In the genomic region with DNA sequence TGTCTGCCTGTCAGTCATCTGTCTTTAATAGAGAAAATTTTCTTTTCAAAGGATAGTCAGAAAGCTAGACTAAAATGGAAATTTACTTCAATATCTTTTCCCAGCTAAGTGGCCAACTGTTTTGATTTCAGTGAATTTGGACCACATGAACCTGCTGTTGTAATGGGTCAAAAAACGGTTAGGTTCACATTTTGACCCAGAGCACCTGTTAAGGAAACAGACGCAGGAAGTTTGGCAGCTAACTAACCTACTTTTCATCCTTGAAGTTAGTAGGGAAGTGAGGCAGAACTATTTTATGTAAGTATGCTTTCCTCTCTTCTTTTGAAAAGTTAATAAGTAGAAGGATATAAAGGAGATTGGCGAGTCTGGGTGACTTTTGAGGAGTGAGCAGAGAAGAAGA, we compare ENCODE assay signal across 15 mouse cellular contexts.
DNase-seq lines count a peak whose midpoint lies in the region; ATAC-seq lines count a peak whose summit lies in the region.
"Had no signal": no experiment of that assay in that cellular context is flagged by ENCODE, and none has a peak within 500 bp of the region (broad histone marks: within the 10 kb centered on the region; RNA-seq: fewer than 3 reads in every experiment).

No protein-coding gene starts in this region.

- peaks cover 41% of the 10 kb centered on the region for H3K4me1 ChIP-seq in hindbrain, embryonic 13.5 days (replicated peaks)
- peaks cover 17% of the 10 kb centered on the region for H3K4me1 ChIP-seq in hindbrain, embryonic 12.5 days
- peaks cover 21% of the 10 kb centered on the region for H3K4me1 ChIP-seq in midbrain, embryonic 10.5 days
- H3K4me1 ChIP-seq in midbrain, embryonic 15.5 days, result peaks cover 18% of the 10 kb centered on the region
- peaks cover 23% of the 10 kb centered on the region for H3K4me1 ChIP-seq in hindbrain, embryonic 14.5 days (replicated peaks; ENCODE audit: control insufficient read depth, insufficient read depth, low read length)
- peaks cover 39% of the 10 kb centered on the region for H3K4me1 ChIP-seq in hindbrain, embryonic 15.5 days (replicated peaks)

- no peak for ATAC-seq in hindbrain, embryonic 13.5 days (ENCODE audit: low FRiP score)
- no peak for ATAC-seq in hindbrain, embryonic 12.5 days (ENCODE audit: low FRiP score)
- no peak for ATAC-seq in midbrain, embryonic 15.5 days (replicated peaks)
- no peak for ATAC-seq in hindbrain, embryonic 14.5 days (ENCODE audit: low FRiP score)
- ATAC-seq in hindbrain, embryonic 15.5 days (ENCODE audit: low FRiP score, low read depth), result no peak
- ATAC-seq: inflammation-experienced regulatory T-cells, adult 6 months had no signal

- H3K9me3 ChIP-seq in hindbrain, embryonic 13.5 days, result no peaks in the 10 kb centered on the region
- H3K9me3 ChIP-seq in hindbrain, embryonic 12.5 days (replicated peaks), result no peaks in the 10 kb centered on the region
- no peaks in the 10 kb centered on the region for H3K9me3 ChIP-seq in midbrain, embryonic 10.5 days (replicated peaks)
- no peaks in the 10 kb centered on the region for H3K9me3 ChIP-seq in midbrain, embryonic 15.5 days
- no peaks in the 10 kb centered on the region for H3K9me3 ChIP-seq in hindbrain, embryonic 14.5 days (ENCODE audit: control insufficient read depth, low read length)
- no peaks in the 10 kb centered on the region for H3K9me3 ChIP-seq in hindbrain, embryonic 15.5 days
- H3K9me3 ChIP-seq: heart, embryonic 12.5 days; limb, embryonic 13.5 days; neural tube, embryonic 12.5 days had no signal

- no peak for DNase-seq in midbrain, embryonic 10.5 days (ENCODE audit: low spot score)
- no peak for DNase-seq in hindbrain, embryonic 14.5 days (ENCODE audit: low spot score)
- no peak for DNase-seq in adrenal gland, postnatal 4 days (ENCODE audit: low spot score in 2 of 2)
- DNase-seq: cerebellum, adult 8-10 months; heart, adult 11 months; heart, postnatal 14 days; lung, postnatal 14 days had no signal

- H3K27me3 ChIP-seq in hindbrain, embryonic 13.5 days, result no peaks in the 10 kb centered on the region
- H3K27me3 ChIP-seq in hindbrain, embryonic 12.5 days, result no peaks in the 10 kb centered on the region
- no peaks in the 10 kb centered on the region for H3K27me3 ChIP-seq in midbrain, embryonic 10.5 days (ENCODE audit: low read depth, poor library complexity, severe bottlenecking)
- no peaks in the 10 kb centered on the region for H3K27me3 ChIP-seq in midbrain, embryonic 15.5 days (replicated peaks)
- no peaks in the 10 kb centered on the region for H3K27me3 ChIP-seq in hindbrain, embryonic 14.5 days (ENCODE audit: control insufficient read depth, insufficient read depth, low read length)
- H3K27me3 ChIP-seq in hindbrain, embryonic 15.5 days, result no peaks in the 10 kb centered on the region
- H3K27me3 ChIP-seq: heart, embryonic 12.5 days; limb, embryonic 13.5 days; neural tube, embryonic 12.5 days had no signal

- H3K4me2 ChIP-seq in hindbrain, embryonic 13.5 days, result no peak overlapping the region
- H3K4me2 ChIP-seq in hindbrain, embryonic 12.5 days (replicated peaks), result no peak overlapping the region
- H3K4me2 ChIP-seq in midbrain, embryonic 15.5 days, result no peak overlapping the region
- H3K4me2 ChIP-seq in hindbrain, embryonic 14.5 days (replicated peaks), result no peak overlapping the region
- no peak overlapping the region for H3K4me2 ChIP-seq in hindbrain, embryonic 15.5 days
- H3K4me2 ChIP-seq: heart, embryonic 12.5 days; limb, embryonic 13.5 days had no signal

- H3K9ac ChIP-seq in hindbrain, embryonic 13.5 days, result no peak overlapping the region
- H3K9ac ChIP-seq in hindbrain, embryonic 12.5 days, result no peak overlapping the region
- no peak overlapping the region for H3K9ac ChIP-seq in midbrain, embryonic 15.5 days
- H3K9ac ChIP-seq in hindbrain, embryonic 14.5 days, result no peak overlapping the region
- H3K9ac ChIP-seq in hindbrain, embryonic 15.5 days, result no peak overlapping the region
- H3K9ac ChIP-seq: heart, embryonic 12.5 days; limb, embryonic 13.5 days; neural tube, embryonic 12.5 days had no signal

- H3K4me3 ChIP-seq in hindbrain, embryonic 13.5 days, result no peak overlapping the region
- H3K4me3 ChIP-seq in hindbrain, embryonic 12.5 days, result no peak overlapping the region
- no peak overlapping the region for H3K4me3 ChIP-seq in midbrain, embryonic 10.5 days
- H3K4me3 ChIP-seq in midbrain, embryonic 15.5 days, result no peak overlapping the region
- no peak overlapping the region for H3K4me3 ChIP-seq in hindbrain, embryonic 14.5 days (replicated peaks; ENCODE audit: low read length)
- H3K4me3 ChIP-seq in hindbrain, embryonic 15.5 days, result no peak overlapping the region
- H3K4me3 ChIP-seq: heart, embryonic 12.5 days; limb, embryonic 13.5 days; neural tube, embryonic 12.5 days had no signal

- peak overlapping the region; percentile 66; the same call in 1 of the 2 replicates for H3K27ac ChIP-seq in hindbrain, embryonic 13.5 days
- no peak overlapping the region for H3K27ac ChIP-seq in hindbrain, embryonic 12.5 days
- peak overlapping the region; percentile 64; the same call in 1 of the 2 replicates for H3K27ac ChIP-seq in midbrain, embryonic 10.5 days (replicated peaks)
- no peak overlapping the region for H3K27ac ChIP-seq in midbrain, embryonic 15.5 days
- peak overlapping the region; percentile 22; the same call in 1 of the 2 replicates for H3K27ac ChIP-seq in hindbrain, embryonic 14.5 days
- peak overlapping the region; percentile 42; the same call in 1 of the 2 replicates for H3K27ac ChIP-seq in hindbrain, embryonic 15.5 days (replicated peaks)
- H3K27ac ChIP-seq: limb, embryonic 13.5 days; neural tube, embryonic 12.5 days had no signal

- no peaks in the 10 kb centered on the region for H3K36me3 ChIP-seq in hindbrain, embryonic 13.5 days
- H3K36me3 ChIP-seq in hindbrain, embryonic 12.5 days, result no peaks in the 10 kb centered on the region
- no peaks in the 10 kb centered on the region for H3K36me3 ChIP-seq in midbrain, embryonic 10.5 days
- no peaks in the 10 kb centered on the region for H3K36me3 ChIP-seq in midbrain, embryonic 15.5 days (replicated peaks)
- no peaks in the 10 kb centered on the region for H3K36me3 ChIP-seq in hindbrain, embryonic 14.5 days (replicated peaks; ENCODE audit: control insufficient read depth, insufficient read depth)
- H3K36me3 ChIP-seq in hindbrain, embryonic 15.5 days, result no peaks in the 10 kb centered on the region
- H3K36me3 ChIP-seq: heart, embryonic 12.5 days; limb, embryonic 13.5 days; neural tube, embryonic 12.5 days had no signal

- 39% methylated on average over 3 of the region's 3 CpGs for WGBS in hindbrain, embryonic 13.5 days
- WGBS in hindbrain, embryonic 12.5 days, result 43% methylated on average over 3 of the region's 3 CpGs
- WGBS in midbrain, embryonic 10.5 days, result 74% methylated on average over 3 of the region's 3 CpGs
- 54% methylated on average over 3 of the region's 3 CpGs for WGBS in midbrain, embryonic 15.5 days
- WGBS in hindbrain, embryonic 14.5 days, result 40% methylated on average over 3 of the region's 3 CpGs
- WGBS in hindbrain, embryonic 15.5 days, result 44% methylated on average over 3 of the region's 3 CpGs

Comparison
In these comparisons a context has a peak if more than half of its experiments do, and no peak if none do; other contexts are left out.
1. H3K27ac ChIP-seq: peak in hindbrain, embryonic 13.5 days (single experiment), midbrain, embryonic 10.5 days (single experiment), hindbrain, embryonic 14.5 days (single experiment) and hindbrain, embryonic 15.5 days (single experiment); none in hindbrain, embryonic 12.5 days (single experiment) and midbrain, embryonic 15.5 days (single experiment).